Mouse (Mus musculus) brain, embryonic 18.5 days (tissue): ENCODE data around the gene Cdpf1.

ENCODE experiments used
- DNase-seq: peaks from one replicate; pipeline ENCODE4 v3.0.0-alpha.2; 2012; ENCODE audit warnings: low read depth, low spot score

Cdpf1 gene

DNA sequence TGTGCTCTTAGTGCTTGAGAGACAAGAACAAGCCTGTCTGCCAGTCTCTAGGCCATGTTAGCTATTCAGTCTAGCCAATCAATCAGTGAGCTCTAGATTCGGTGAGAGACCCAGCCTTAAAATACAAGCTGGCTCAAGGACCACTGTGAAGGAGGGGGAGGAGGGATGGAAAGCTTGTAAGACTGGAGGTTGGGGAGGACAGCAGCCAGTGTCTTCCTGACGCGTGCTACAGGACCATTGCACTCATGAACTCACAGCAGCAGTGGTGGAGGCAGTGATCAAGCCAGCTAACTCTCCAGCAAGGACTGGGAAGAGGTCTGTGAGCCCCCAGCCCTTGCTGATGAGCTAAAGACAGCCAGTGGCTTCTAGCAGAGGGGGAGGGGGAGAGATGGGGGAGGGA is 46.5 kb downstream of the Cdpf1 start:
- DNase-seq, result no peak

DNA sequence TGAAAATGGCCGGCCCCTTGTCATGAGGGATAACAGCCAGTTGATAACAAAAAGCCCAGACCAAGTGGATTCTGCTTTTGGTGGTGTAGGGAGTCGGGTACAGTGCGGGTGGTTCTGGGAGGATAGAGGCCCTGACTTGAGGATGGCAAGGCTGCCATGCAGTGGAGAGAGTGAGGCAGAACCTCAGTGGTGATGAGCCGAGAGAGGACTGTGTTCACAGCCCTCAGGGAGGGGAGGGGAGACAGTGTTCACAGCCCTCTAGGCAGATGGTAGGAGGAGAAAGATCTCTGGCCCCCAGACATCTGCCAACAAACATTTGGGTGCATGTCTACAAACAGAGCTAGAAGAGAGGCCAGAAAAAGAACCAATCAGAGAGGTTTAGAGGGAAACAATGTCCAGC is 48.7 kb downstream of the Cdpf1 start:
- no peak for DNase-seq

DNA sequence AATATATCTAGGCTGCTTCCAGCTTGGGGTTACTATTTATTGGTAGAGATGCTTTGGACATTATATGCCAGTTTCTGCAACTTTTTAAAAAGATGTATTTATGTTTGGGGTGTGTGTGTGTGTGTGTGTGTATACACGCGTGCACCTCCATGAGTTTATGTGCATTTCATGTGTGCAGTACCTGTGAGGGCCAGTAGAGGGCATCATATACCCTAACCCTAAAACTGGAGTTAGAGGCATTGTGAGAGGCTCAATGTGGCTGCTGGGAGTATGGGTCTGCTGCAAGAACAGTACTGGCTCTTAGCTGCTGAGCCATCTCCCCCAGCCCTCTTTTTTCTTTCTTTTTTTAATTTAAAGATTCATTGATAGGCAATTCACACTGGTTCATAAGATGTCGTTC is 53.7 kb downstream of the Cdpf1 start:
- no peak for DNase-seq
